Mouse (Mus musculus) adipocyte (in vitro differentiated cells): ENCODE results near the gene Zfp446.

Experiments used
- DNase-seq: peaks from one replicate; pipeline ENCODE4 v3.0.0-alpha.2; 2016; ENCODE audit warnings: low spot score

The Zfp446 gene

DNA sequence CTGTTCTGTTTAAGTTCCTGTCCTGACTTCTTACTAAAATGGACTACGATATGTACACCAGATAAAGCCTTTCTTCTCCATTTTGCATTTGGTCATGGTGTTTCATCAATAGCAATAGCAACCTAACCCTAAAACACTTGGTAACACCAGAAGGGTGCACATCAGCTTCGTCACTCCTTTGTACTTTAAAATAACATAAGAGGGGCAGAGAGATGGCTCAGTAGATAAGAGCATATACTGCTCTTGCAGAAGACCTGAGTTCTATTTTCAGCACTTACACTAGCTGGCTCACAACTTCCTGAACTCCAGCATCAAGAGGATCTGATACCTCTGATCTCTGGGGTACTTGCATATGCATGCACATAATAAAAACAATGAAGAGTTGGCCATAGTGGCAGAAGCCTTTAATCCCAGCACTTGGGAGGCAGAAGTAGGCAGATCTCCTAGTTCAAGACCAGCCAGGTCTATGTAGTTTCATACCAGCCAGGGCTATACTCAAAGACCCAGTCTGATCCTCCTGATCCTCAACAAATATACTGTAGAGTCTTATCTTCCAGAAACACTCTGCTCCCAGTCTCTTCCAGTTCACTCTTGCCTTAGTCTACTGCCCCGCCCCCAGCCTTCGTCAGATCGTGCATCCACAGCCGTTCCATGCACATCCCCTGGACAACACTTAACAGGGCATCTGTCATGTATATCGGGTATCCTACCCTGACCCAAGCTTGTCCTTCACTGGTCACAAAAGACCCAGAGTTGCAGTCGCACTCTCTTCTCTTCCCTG lies 10.0 kb downstream of the Zfp446 start:
- no peak for DNase-seq

DNA sequence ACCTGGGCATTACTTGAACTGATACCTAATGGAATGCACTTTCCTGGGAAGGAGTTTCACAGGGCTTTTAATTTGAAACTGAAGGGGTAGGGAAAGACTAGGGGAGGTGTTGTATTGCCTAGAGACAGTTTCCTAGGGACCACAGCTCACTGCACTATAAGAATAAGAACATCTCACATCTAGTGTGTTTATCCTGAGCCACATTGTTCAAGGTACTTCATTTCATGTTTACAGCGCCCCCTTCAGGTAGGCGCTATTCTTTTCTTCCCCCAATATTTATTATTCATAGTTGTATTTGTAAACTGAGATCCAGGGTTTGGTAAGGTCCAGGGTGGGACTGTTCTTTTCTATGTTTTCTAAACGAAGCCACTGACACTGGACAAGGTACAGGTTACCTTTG lies 14.6 kb downstream of the Zfp446 start:
- DNase-seq, result no peak

DNA sequence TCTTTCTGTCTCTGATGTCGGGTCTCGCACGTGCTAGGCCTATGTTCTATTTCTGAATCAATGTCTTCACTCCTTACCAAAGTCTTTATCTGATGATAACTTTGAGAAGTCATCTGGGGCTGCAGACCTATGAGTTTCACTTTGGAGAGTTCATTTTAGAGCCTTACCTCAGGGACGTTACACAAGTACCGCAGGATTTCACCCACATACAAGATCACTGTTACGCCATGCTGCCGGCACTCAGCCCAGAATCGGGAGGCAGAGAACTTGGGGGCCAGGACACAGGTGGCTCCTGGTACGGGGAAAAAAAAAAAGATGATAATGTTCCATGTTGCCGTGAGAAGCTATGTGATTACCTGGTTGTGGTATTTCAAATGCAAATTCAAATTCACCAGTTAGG lies 15.5 kb downstream of the Zfp446 start:
- DNase-seq, result no peak

DNA sequence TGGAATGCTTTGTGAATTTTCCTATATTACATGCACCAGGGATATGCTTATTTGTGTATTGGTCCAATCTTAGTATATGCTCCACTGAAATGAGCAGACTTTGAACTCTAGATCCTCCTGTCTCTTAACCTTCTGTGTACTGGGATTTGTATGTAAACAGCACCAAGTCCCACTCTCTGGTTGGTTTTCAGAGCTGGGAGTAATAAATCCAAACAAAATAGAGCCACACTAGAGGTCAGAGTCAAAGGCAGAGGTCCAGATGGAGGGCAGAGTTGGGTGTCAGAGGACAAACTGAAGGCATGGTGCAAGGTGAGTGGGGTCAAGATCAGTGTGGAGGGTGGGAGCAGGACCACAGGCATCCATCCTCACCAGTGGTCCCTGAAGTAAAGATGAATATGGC lies 18.2 kb downstream of the Zfp446 start:
- no peak for DNase-seq

DNA sequence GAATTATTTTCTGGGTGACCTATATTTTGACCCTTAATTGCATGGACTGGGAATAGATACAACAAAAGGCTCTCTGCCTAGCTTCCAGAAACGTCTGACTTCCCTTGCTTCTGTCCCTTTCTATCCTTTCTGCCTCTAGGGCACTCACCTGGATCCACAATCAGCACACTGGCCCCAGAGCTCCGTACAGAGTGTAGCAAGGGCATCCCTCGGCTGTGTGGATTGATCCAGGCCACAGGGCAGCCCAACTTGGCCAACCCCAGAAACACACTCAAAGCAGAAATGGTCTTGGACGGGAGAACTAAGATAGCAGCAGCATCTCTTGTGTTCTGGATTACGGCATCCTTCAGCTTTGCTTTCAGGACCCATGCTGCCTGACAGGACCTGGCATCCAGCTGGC lies 19.6 kb downstream of the Zfp446 start:
- DNase-seq, result no peak

DNA sequence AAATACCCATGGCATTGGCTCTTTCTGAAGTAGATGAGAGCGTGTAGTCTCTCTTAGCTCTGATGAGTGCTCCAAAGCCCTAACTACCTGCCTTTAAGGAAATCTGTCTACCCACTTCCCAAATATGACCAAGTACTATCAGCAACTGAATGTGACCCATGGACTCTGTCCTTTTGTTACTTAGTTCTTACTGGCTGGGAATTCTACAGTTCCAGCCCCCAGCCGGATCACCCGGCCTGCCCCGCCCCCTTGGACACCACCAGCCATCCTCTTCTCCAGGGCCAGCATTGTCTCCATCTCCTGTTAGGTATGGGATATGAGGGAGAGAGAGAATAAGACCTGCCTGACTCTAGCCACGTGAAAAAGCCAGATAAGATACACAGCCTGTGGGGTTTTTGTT lies 20.4 kb downstream of the Zfp446 start, which contains the start of gene Slc27a5:
Slc27a5 (minus strand) TSS at position 140 of the 400 bp plus-strand sequence.
- no peak for DNase-seq

DNA sequence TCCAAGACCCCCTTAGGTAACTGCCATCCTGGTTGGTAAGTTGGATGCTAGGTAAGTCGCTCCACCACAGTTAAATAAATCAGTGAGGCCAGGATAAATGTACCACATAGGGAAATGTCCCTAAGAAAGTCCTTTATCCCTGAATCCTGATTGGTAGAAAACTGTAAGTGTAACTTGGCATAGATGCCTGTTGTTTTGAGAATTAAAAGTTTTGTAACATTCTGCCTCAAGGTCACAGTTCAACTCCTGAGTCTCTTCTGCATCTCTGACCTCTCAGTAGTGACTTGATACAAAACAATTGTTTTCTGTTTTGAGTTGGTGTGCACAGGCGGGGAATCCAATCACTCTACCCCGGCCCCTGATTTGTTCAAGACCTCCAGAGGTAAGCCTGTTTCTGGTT lies 21.2 kb downstream of the Zfp446 start, which contains the start of gene Trim28:
Trim28 (plus strand) TSS at position 264 of the 400 bp plus-strand sequence.
- peak; percentile 35 for DNase-seq

DNA sequence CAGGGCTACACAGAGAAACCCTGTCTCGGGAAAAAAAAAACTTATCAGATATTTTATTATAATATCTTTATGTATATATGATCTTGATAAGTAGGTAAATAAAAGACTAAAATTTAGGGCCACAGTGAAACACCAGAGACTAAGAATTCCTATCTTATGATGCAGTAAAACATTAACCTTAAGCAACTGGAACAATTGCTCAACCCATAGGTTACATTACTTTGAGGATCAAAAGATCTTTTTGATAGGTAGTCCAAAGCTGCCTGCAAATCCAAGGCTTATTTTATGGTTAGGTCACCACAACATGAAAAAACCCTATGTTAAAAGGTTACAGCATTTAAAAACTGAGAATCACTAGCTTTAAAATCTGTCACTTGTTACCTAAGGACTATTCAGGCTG lies 23.9 kb downstream of the Zfp446 start:
- DNase-seq, result no peak

DNA sequence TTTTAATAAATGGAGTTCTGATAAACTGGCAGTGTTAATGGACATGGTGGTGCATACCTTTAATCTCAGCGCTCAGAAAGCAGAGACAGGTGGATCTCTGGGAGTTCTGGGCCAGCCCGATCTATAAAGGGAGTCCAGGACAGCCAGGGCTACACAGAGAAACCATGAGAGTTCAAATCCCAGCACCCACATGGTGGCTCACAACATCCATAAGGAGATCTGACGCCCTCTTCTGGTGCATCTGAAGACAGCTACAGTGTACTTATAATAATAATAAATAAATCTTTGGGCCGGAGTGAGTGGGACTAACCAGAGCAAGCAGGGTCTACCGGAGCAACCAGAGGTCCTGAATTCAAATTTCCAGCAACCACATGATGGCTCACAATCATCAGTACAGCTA lies 25.7 kb downstream of the Zfp446 start:
- DNase-seq, result no peak

DNA sequence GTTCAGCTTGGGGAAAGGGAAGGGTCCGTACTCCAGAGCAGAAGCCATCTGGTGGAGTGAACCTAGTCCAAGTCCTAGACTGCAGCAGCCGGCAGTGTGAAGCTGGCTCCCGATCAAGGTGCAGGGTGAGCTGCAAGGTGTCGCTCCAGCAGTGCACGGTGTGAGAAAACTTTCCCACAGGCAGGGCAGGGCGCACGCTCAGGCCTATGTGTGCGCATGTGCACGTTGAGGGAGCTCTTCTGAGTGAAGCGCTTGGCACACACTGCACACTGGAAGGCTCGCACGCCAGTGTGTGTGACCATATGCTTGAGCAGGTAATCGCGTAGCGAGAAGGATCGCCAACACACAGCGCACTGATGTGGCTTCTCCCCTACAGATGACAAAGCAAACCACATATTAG lies 28.4 kb downstream of the Zfp446 start:
- DNase-seq, result no peak

DNA sequence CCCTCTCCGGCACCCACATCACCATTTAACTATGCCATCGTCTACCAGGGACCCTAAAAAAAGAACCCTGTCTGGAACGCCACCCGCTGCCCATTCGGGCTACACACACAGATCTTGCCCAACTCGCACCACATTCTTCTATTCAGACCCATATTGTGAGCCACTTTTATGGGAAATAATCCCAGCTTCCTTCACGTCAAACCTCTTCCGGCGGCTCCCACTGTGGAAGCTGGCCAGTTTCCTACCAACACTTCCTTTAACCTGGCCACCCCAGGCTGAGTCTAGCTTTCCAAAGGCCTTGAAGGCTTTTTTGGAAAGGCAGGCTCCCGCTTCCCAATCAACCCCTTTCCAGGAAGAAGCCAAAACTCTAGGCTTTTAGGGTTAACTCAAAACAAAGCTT lies 28.9 kb downstream of the Zfp446 start:
- no peak for DNase-seq

DNA sequence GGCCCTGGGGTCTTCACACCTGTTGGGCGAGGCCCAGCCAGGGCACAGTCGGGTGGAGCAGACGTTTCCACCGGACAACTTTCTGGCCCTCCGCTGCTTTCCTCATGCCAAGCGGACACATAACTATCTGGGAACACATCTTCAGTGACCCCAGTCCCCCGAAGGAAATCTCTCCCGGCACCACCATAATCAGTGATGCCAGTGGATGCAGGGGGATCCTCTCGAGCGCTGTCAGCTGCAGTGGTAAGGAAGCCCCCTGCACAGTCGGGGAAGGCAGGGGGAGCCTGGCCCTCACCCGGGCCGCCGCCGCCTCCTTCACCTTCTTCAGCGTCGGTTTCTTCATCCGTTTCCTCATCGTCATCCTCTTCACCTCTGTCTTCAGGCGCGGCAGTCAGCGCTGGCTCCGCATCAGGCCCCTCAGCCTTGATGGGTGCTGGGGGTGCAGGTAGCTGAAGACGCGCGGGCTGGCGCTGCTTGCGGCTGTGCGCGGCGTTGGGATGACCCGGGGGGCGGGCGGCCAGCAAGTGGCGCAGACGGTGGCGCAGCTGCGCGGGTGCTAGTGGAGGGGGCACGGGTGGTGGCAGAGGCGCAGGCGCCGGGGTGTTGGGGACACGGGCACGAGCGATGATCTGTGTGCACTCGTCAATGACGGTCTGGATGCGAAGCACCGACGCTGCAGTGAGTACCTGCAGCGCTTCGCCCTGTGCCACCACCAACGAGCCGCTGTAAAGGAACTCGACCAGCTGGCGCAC lies 29.9 kb downstream of the Zfp446 start:
- DNase-seq, result no peak

DNA sequence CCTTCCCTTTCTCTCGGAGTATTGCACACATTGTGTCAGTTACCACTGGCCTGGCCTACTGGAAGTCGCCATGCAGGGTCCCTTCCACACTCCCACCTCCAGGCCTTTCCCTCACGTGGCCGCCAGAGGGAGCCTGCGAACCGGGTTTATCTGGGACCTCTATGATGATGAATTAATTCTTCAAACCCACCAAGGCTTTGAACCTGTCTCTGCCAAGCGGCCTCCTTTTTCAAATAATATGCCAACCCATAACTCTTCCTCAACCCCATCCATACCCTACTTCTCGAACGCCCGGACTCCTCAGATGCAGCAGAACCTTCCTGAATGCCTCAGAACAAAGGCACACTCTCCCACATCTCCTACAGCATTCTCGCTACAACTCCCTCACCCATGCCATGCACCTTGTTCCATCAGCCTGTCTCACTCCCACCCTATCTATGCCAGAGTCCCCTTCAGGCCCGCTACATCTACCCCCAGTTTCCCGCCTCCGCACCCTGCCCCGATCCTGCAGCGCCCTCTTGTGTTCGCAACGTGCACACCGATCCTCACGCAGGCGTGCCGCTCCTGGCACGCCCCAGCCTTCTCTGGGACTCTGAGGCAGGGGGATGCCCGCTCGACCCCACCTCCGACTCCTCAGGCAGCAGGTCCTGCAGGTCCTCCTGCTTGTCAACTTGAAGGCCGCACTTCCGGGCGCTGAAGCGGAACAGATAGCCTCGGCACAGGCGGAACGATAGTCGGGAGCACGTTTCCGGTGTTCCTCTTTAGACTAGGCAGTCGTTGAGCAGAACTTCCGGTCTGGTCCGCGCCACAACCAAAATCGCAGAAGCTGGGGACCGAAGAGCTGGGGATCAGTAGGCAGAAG lies 31.7 kb downstream of the Zfp446 start:
- peak; percentile 90 for DNase-seq

DNA sequence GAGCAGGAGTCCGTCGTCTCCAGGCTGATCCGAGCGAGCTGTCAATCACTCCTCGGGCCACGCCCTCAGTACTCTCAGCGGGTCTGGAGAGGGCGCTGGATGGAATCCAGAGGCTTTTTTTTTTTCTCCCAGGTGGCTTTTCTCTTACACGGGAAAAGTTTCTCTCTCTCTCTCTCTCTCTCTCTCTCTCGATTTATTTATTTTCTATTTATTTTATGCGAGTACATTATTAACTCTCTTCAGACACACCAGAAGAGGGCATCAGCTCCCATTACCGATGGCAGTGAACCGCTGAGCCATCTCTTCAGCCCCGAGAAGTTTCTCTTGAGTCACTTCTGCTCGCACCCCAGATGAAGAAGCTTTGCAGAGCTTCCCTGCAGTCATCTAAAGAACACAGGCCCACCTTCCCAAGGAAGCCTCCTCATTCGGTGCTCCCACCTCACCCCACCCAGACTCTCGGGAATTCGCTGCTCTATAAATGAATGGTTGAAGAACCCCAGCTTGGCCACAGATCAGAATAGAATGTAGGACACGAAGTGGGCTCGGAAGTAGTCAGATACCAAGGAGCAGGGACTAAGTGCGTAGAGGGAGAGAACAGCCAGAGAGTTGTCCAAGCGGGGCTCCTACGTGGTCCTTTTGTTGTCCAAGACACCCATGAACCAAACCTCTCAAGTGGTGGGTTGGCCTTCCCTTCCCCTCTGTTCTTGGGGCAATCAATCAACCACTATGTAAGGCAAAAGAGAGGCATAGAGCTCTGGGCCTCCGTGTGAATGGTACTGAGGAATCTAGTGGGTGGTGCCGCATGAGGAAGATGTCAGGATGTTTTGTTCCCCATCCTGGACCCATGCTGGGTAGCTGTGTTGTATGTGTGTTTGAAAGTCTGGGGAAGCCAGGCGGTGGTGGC lies 32.6 kb downstream of the Zfp446 start, which contains the start of gene Zbtb45:
Zbtb45 (minus strand) TSS at position 30 of the 904 bp plus-strand sequence.
- DNase-seq, result no peak

DNA sequence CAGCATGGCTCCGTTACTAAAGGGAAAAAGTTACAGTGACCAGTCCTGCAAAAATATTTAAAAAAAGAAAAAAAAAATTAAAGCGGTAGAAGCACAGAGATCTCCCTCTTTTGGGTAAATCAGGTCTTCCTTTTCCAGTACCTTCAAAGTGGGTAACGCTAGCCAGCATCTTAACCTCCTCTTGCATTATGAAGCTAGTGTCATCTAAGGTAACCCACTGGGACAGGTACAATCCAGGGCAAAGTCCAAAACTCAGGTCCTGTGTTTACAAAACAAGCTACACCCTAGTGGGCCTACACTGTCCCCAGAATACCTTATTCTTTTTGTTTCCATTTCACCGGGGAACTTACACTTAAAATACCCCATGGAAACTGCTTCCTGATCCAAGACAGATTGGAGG lies 36.0 kb downstream of the Zfp446 start:
- DNase-seq, result no peak

DNA sequence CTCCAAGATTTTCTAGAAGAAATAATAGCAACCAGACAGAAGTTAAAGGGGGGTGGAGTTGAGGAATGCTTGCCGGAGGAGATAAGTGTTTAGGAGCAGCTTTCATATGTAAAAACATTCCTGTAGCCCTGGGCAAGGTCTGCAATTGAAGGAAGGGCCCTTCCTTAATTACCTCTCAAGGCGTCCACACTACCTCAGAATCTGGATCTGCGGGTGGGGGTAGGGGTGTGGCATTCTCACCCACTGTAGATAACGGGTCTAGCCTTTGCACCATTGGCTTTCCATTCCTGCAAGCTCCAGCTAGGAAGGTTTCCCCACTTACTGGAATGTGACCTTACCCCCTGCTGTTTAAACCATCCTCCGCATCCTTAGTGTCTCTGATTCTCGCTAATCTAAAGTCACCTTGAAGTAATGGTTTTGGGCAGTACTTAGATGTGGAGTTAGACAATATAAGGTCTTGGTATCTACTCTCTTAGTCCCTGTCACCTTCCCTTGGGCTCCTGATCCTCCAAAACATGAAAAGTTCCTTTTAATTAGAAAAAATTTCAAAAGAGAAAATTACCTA lies 36.7 kb downstream of the Zfp446 start:
- no peak for DNase-seq

DNA sequence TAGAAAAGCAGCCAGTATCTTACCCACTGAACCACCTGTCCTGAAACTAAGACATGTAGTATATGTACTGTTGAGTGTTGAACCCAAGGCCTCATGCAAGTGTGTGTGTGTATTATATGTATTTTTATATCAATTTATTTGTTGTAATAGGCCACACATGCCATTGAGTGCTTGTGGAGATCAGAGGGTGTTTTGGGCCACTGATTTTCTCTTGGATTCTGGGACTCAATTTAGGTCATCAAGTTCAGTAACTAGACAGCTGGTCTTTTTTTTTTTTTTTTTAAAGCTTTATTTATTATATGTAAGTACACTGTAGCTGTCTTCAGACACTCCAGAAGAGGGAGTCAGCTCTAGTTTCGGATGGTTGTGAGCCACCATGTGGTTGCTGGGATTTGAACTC lies 37.6 kb downstream of the Zfp446 start:
- DNase-seq, result no peak

DNA sequence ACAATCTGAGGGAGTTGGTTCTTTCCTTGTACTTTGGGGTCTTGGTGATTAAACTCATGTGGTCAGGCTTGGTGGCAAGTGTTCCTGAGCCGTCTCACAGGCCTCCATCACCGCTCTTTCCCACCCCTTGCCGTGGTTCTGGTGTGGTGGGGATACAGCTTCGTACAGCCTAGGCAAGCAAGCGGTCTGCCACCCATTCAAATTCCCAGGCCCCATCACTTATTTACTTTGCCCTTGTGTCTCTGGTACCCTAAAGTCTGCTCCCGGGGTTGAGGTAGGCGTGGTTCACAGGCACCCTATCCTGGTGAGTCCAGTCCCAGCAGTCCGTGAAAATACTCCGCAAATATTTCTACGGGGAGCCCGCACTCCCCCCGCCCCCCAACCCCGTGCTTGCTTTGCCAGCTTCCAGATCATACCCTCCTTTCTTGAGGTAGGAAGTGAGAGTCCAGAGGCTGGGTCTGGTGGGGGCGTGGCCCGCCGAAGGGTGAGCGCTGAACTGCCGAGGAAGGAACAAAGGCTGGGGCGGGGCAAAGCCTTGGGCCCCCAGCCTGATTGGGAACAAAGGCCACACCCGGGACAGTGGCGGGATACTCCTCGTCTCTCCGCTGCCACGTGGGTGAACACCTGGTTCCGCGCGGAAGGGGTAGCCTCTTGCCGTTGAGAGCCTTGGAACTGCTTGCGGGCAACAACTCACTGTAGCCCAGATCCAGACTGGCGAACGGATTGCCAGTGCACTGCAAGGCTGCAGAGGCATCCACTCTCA lies 45.3 kb downstream of the Zfp446 start:
- DNase-seq, result no peak

DNA sequence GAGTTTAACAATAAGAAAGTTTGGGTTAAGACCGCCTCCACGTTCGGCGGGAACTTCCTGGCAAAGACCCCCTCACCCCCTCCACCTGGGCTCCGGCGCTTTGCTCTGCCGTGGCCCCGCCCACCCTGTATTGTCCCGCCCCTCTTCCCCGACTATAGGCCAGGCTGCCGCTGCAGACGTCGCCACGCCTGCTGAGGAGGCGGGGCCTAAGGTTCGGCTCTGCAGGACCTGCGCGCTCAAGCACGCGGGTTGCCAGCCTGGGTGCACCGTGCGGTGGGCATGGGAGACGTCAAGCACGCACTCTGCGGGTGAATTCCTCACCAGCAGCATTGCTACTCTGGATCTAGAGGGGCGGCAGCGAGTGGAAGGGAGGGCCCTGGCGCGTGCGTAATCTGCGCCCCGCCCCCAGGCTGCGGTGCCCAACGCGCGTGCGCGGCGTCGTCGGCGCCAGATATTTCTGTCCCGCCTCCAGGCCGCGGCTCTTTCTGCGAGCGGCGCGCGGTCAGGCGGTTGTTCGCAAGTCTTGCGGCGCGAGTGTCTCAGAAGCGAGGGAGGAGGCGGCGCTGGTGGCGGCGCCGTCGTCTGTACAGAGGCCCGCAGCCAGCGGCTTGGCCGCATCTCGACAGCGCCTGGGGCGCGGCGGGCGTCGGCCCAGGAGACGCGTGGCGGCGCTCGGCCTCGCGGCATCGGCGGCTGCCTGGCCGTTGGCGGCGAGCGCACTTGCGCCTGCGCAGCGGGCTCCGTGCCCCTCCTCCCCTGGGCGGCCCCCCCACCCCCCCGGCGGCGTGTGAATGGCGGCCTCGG lies 46.5 kb downstream of the Zfp446 start:
- DNase-seq, result peak; percentile 85
